Mouse (Mus musculus) small intestine, adult 2 months (tissue): ENCODE data around the gene Gmppa.

Source experiments
- CTCF ChIP-seq: fragments of 200-500 bp; IDR thresholded peaks from 2 replicates; pipeline ENCODE4 v1.5.1; 2012; ENCODE audit warnings: low read depth, mild to moderate bottlenecking, control low read depth, inconsistent platforms, low read length, moderate library complexity, mixed read lengths; ENCODE audit not compliant: insufficient replicate concordance, insufficient read length; ENCODE audit errors: extremely low read depth
- POLR2A ChIP-seq: fragments of 200-500 bp; IDR thresholded peaks from 2 replicates; pipeline ENCODE4 v1.6.1; 2012; ENCODE audit warnings: low read depth, mild to moderate bottlenecking, control low read depth, inconsistent platforms, low read length, moderate library complexity

DNA sequence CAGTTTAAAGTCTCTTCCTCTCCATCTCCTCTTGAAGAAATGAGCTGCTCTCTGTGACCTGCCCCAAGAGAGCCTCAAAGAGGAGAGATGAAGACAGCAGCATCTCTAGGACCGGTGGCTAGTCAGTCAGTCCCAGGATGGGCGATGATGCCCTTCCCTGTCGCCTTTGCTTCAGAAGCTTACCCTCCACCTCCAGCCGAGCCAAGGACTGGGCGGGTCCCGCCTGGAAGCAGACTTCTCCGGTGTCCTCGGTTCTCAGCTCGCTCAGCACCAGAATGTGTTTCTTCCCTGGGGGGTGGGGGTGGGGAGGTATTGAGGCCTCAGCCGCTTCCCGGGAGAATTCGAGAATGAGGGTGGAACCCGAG lies 51.3 kb downstream of the Gmppa start:
- no peak for TF ChIP-seq POLR2A
- no peak for TF ChIP-seq CTCF
